Mouse (Mus musculus): ENCODE measurements around the gene Tmem147. TPM values are rescaled to one million over a fixed set of nuclear protein-coding genes. Genes with fewer than 3 reads are reported as not detected.
"Not testable (repeated sequence)": the region's sequence is repeated elsewhere in the genome, so short reads cannot be mapped to it uniquely, and the experiment has no call there.

The Tmem147 gene
- polyA plus RNA-seq, 1 experiment from 2014 or later: 185 TPM

DNA sequence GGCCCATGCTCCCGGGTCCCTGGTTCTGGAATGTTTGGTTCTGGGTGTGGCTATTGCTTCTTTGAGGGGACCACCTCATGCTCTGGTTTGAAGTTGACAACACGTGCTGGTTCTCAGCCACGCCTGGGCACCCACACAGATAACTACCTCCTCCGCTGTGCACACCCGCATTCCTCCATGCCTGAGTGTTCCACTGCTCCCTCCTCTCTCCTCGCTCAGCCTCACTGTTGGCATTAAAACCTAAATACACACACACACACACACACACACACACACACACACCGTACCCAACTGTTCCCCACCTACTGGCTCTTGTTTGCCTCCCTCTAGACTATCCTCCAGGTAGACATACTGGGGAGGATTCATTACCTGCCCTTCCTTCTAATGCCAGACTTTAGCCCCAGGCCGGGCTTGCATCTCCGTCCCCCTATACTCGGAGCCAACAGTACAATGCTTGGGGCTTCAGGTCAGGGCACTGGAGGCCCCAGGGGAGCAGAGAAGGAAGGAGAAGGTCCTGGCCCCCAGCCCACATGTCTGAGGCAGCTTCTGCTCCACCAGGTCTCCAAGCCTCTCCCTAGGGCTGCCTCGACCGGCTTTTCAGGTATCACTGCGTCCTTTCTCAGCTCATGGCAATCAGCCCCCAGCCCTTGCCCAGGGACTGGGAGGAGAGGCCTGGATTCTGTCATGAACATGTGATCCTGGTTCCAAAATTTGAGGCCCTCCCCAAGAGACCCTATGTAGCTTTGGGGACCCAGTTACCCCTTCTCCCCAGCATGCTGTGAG, 20.7 kb upstream of the Tmem147 start:
- Histone ChIP-seq H3K4me2 (replicated peaks) (no peak overlapping the region), H3K9ac (no peak overlapping the region), H3K9me3 (0 out of 2 replicates have a peak, but pooled peaks cover 6% of the 10 kb centered on the region), H3K27ac (no peak overlapping the region), H3K4me3 (no peak overlapping the region), H3K36me3 (peaks cover 14% of the 10 kb centered on the region), H3K4me1 (no peaks in the 10 kb centered on the region), H3K27me3 (replicated peaks) (no peaks in the 10 kb centered on the region)
- no peak for ATAC-seq (ENCODE audit: low FRiP score, low read depth)
- WGBS: 88% methylated on average over 13 of the region's 13 CpGs

DNA sequence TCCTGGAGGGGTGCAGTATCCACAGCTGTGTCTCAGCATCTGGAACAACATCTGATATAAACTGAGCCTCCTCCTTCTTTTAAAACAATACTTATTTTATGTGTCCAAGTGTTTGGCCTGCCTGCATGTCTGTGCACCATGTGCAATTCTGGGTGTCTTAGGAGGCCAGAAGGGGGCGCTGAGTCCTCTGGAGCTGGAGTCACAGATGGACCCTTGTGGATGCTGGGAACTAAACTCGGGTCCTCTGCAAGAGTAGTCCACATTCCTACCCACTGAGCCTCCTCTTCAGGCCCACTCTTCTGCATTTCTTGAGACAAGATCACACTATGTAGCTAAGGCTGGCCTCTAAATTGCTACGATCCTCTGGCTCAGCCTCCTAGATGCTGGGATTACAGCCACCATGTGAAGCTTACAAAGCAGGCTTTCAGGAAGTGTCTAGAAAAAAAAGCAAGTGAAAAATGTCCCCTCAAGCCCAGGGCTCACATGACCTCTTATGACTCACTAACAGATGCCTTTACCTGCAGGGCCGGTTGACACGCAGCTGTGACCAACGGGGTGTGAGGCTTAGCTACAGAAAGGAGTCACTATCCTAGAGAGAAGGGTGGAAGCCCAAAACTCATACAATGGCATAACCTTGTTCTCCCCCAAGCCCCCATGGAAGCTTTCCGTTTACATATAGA, 18.3 kb upstream of the Tmem147 start:
- H3K4me1 ChIP-seq: no peaks in the 10 kb centered on the region
- no peak for ATAC-seq (ENCODE audit: low FRiP score, low read depth)
- no peaks in the 10 kb centered on the region for H3K27me3 ChIP-seq (replicated peaks)
- no peak overlapping the region for H3K27ac ChIP-seq
- H3K4me2 ChIP-seq (replicated peaks): no peak overlapping the region
- H3K36me3 ChIP-seq: 0 out of 2 replicates have a peak, but pooled peaks cover 4% of the 10 kb centered on the region
- WGBS: 87% methylated on average over 7 of the region's 7 CpGs
- no peaks in the 10 kb centered on the region for H3K9me3 ChIP-seq
- H3K4me3 ChIP-seq: no peak overlapping the region
- H3K9ac ChIP-seq: no peak overlapping the region

DNA sequence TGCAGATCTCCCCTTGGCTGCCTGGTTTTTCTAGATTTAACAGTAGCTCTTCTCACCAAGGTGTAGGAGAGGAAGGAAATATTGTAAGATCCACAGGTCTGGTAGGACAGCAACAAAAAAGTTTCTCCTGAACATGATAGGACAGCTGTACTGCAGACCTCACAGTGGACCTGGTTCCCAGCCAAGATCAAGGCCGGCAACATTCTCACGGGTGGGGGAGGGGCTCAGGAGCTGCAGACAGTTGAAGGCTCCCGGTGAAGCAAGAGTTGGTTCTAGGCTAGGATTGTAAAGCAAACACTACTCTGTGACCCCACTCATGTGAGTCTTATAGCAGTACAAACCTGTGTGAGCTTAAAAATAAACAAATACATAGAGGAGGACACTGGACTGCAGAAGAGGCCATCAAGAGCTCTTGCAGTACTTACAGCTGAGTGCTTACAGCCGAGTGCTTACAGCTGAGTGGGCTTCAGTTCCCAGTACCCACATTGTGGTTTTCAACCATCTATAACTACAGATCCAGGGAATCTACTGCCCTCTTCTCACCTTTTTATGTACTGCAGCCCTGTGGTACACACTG, 14.8 kb upstream of the Tmem147 start:
- H3K4me2 ChIP-seq (replicated peaks): no peak overlapping the region
- H3K36me3 ChIP-seq: peaks cover 18% of the 10 kb centered on the region
- ATAC-seq (ENCODE audit: low FRiP score, low read depth): no peak
- WGBS: 54% methylated on average over 4 of the region's 4 CpGs
- no peak overlapping the region for H3K9ac ChIP-seq
- H3K9me3 ChIP-seq: no peaks in the 10 kb centered on the region
- H3K27ac ChIP-seq: no peak overlapping the region
- H3K4me3 ChIP-seq: no peak overlapping the region
- H3K27me3 ChIP-seq (replicated peaks): no peaks in the 10 kb centered on the region
- H3K4me1 ChIP-seq: no peaks in the 10 kb centered on the region

DNA sequence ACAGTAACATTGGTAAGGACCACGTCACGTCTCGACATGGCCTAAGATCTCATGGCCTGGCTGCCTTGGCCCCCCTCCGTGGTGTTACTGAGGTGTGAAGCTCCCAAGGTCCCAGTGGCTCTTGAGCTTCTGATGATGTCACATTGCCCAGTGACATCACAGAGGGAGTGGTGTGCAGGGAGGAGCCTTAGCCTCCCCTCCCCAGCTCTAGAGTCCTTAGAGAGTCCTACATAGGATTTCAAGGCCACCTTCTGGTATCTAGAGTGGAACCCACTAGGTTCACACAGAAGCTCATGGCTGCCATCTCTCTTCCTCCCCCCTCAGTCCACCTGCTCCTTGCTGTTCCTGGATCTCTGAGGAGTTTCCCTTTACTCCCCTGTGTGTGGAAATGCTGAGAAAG, 14.3 kb upstream of the Tmem147 start, which contains the start of gene Gapdhs:
Gene Gapdhs (minus strand): TSS at position 65 of the 400 bp plus-strand sequence.
- H3K36me3 ChIP-seq: peaks cover 18% of the 10 kb centered on the region
- H3K9me3 ChIP-seq; H3K4me1 ChIP-seq; H3K4me3 ChIP-seq; H3K4me2 ChIP-seq (replicated peaks); H3K9ac ChIP-seq; ATAC-seq (ENCODE audit: low FRiP score, low read depth); H3K27ac ChIP-seq; H3K27me3 ChIP-seq (replicated peaks): not testable (repeated sequence)
- WGBS: 90% methylated on average over 4 of the region's 4 CpGs

- ATAC-seq (ENCODE audit: low FRiP score, low read depth): not testable (repeated sequence)
Observed at GRCm38 (mm10) chr7:30742570-30742969, 13.2 kb upstream of the Tmem147 start.

GRCm38 (mm10) chr7:30736211-30736610, 6.9 kb upstream of the Tmem147 start:
- no peaks in the 10 kb centered on the region for H3K4me1 ChIP-seq
- H3K27me3 ChIP-seq (replicated peaks): no peaks in the 10 kb centered on the region
- H3K36me3 ChIP-seq: peaks cover 69% of the 10 kb centered on the region
- WGBS: 90% methylated on average over 3 of the region's 3 CpGs
- H3K4me3 ChIP-seq: no peak overlapping the region
- no peak overlapping the region for H3K27ac ChIP-seq
- H3K4me2 ChIP-seq (replicated peaks): no peak overlapping the region
- H3K9me3 ChIP-seq: no peaks in the 10 kb centered on the region
- no peak for ATAC-seq (ENCODE audit: low FRiP score, low read depth)
- no peak overlapping the region for H3K9ac ChIP-seq

More at GRCm38 (mm10) chr7:30742570-30742969, 13.2 kb upstream of the Tmem147 start:
- not testable (repeated sequence) for H3K27ac ChIP-seq; H3K9me3 ChIP-seq; H3K4me1 ChIP-seq; H3K4me2 ChIP-seq (replicated peaks); H3K27me3 ChIP-seq (replicated peaks); H3K9ac ChIP-seq; H3K4me3 ChIP-seq
- peaks cover 25% of the 10 kb centered on the region for H3K36me3 ChIP-seq
- WGBS: 92% methylated on average over 2 of the region's 2 CpGs

DNA sequence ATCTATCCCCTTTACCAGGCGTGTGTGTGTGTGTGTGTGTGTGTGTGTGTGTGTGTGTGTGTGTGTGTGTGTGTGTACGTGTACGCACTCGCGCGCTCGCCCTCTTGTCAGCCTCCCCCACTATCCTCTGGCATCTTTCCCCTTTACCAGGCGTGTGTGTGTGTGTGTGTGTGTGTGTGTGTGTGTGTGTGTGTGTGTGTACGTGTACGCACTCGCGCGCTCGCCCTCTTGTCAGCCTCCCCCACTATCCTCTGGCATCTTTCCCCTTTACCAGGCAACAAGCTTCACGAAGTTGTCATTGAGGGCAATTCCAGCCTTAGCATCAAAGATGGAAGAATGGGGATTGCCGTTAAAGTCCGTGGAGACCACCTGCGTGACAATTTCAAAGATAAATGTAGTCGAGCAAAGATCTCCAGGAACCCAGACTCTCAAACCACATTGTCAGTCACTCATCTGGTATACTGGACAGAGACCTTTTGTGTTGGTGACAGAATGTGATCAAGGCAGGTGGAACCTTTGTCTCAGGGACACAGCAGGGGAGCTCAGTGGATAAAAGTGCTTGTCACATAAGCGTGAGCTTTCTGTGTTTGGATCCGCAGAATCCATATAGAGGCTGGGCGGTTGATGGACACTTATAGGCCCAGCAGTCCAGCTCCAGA, 853 bp upstream of the Tmem147 start:
- H3K27ac ChIP-seq: peak overlapping the region; percentile 83
- peaks cover 16% of the 10 kb centered on the region for H3K4me1 ChIP-seq
- H3K27me3 ChIP-seq (replicated peaks); H3K9me3 ChIP-seq; ATAC-seq (ENCODE audit: low FRiP score, low read depth): not testable (repeated sequence)
- peak overlapping the region; percentile 62 for H3K4me2 ChIP-seq (replicated peaks)
- 20% methylated on average over 20 of the region's 22 CpGs for WGBS
- peaks cover 29% of the 10 kb centered on the region for H3K36me3 ChIP-seq
- peak overlapping the region; percentile 77 for H3K9ac ChIP-seq
- H3K4me3 ChIP-seq: peak overlapping the region; percentile 64

GRCm38 (mm10) chr7:30728739-30729395, 473 bp downstream of the Tmem147 start:
- Histone ChIP-seq H3K4me3 (peak overlapping the region; percentile 64), H3K27me3 (replicated peaks) (no peaks in the 10 kb centered on the region), H3K4me1 (peaks cover 16% of the 10 kb centered on the region), H3K9me3 (no peaks in the 10 kb centered on the region), H3K9ac (peak overlapping the region; percentile 77), H3K4me2 (replicated peaks) (peak overlapping the region; percentile 62), H3K36me3 (peaks cover 20% of the 10 kb centered on the region), H3K27ac (0 out of 2 replicates have a peak overlapping the region, but pooled peaks have one; percentile 15)
- peak; percentile 39 for ATAC-seq (ENCODE audit: low FRiP score, low read depth)
- 8% methylated on average over 26 of the region's 26 CpGs for WGBS

GRCm38 (mm10) chr7:30728214-30728613, 1.1 kb downstream of the Tmem147 start:
- Histone ChIP-seq H3K27ac (no peak overlapping the region), H3K4me2 (replicated peaks) (peak overlapping the region; percentile 62), H3K4me3 (no peak overlapping the region), H3K27me3 (replicated peaks) (no peaks in the 10 kb centered on the region), H3K9me3 (no peaks in the 10 kb centered on the region), H3K36me3 (peaks cover 14% of the 10 kb centered on the region), H3K4me1 (peaks cover 16% of the 10 kb centered on the region), H3K9ac (peak overlapping the region; percentile 77)
- WGBS: 92% methylated on average over 6 of the region's 6 CpGs
- no peak for ATAC-seq (ENCODE audit: low FRiP score, low read depth)

DNA sequence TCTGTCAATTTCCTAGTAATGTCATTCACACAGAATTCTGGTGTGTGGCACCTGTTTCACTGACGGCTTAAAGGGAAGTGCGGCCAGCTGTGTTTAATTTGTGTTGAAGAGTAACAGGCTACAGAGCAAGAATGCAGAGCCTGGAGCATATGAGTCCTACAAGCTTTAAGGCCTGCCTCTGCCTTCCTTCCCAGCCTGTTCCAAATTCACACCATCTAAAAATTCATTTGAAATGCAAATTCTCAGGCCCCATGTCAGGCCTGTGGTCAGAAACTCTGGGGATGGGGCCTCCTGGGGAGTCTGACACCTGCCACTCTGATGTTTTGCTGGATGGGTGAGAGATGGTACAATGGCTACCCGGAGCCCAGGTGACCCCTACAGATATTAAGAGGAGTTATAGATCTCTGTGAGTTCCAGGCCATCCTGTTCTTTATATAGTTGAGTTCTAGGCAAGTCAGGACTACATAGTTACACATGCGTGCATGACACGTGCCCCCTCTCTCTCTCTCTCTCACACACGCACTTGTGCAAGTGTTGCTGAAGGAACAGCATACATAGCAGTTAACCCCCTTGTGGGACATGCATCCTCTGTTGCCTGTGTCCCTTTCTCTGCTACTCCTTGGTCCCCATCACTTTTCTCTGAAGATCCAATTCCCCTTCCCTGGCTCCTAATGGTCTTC, 5.9 kb downstream of the Tmem147 start:
- 0 out of 2 replicates have a peak, but pooled peaks cover 5% of the 10 kb centered on the region for H3K27me3 ChIP-seq (replicated peaks)
- H3K4me1 ChIP-seq: peaks cover 5% of the 10 kb centered on the region
- no peak for ATAC-seq (ENCODE audit: low FRiP score, low read depth)
- H3K36me3 ChIP-seq: peaks cover 3% of the 10 kb centered on the region; the same call in 1 of the 2 replicates
- no peak overlapping the region for H3K4me2 ChIP-seq (replicated peaks)
- H3K27ac ChIP-seq: no peak overlapping the region
- H3K4me3 ChIP-seq: no peak overlapping the region
- H3K9me3 ChIP-seq: no peaks in the 10 kb centered on the region
- no peak overlapping the region for H3K9ac ChIP-seq
- 78% methylated on average over 6 of the region's 6 CpGs for WGBS

- Histone ChIP-seq H3K27ac (no peak overlapping the region), H3K9ac (no peak overlapping the region), H3K36me3 (peaks cover 3% of the 10 kb centered on the region; the same call in 1 of the 2 replicates), H3K27me3 (replicated peaks) (peaks cover 25% of the 10 kb centered on the region; the same call in 1 of the 2 replicates), H3K9me3 (no peaks in the 10 kb centered on the region), H3K4me3 (no peak overlapping the region), H3K4me1 (peaks cover 5% of the 10 kb centered on the region; the same call in 1 of the 2 replicates), H3K4me2 (replicated peaks) (no peak overlapping the region)
- ATAC-seq (ENCODE audit: low FRiP score, low read depth): no peak
- WGBS: 65% methylated on average over 7 of the region's 7 CpGs
Observed at GRCm38 (mm10) chr7:30721286-30721685, 8.1 kb downstream of the Tmem147 start.
